Mouse (Mus musculus): ENCODE measurements at regions not wholly inside any gene's neighbourhood (a gene's known extent, or its start where the extent isn't known, plus 50 kb on each side); places are given as distances from the start of the nearest gene placed in this dataset.
A peak's percentile ranks its signal among the peaks of the same experiment; 100 is the strongest.

DNA sequence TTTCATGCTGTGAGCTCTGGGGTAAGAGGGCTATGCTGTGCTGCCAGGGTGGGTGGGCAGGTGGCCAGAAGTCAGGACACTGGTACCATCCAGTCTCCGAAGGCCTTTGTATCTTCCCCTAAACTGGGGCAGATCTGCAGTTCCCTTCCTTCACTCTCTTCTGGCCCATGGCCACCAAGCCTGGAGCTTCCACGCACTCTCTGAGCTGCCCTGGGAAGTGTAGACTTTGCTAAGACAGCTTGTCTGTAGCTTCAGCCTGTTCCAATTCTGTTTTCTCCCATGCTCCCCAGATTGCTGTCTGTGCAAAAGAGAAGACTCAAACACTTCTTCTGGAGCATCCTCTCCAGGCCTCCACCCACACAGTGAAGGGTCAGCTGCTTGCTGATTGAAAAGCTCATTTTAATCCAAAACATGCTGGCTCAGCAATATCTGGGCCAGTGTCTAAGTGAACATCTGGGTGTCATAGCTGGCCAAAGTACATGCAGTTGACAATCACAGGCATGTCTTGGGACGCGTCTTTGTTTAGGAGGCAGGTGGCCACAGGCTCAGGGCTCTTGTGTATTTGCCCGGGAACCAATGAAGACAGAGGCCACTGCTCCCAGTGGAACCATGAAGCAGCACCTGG is 72.0 kb downstream of the Gm11983 start:
- no peak overlapping the region for H3K27ac ChIP-seq
- H3K36me3 ChIP-seq: no peaks in the 10 kb centered on the region
- H3K4me1 ChIP-seq: no peaks in the 10 kb centered on the region
- no peak overlapping the region for H3K4me2 ChIP-seq (replicated peaks)
- no peak overlapping the region for H3K9ac ChIP-seq
- no peaks in the 10 kb centered on the region for H3K27me3 ChIP-seq
- no peak overlapping the region for H3K4me3 ChIP-seq
- no peak for ATAC-seq (ENCODE audit: insufficient number of reproducible peaks, insufficient read depth, low FRiP score, low TSS enrichment)
- no peaks in the 10 kb centered on the region for H3K9me3 ChIP-seq
- WGBS: 95% methylated on average over 5 of the region's 5 CpGs

DNA sequence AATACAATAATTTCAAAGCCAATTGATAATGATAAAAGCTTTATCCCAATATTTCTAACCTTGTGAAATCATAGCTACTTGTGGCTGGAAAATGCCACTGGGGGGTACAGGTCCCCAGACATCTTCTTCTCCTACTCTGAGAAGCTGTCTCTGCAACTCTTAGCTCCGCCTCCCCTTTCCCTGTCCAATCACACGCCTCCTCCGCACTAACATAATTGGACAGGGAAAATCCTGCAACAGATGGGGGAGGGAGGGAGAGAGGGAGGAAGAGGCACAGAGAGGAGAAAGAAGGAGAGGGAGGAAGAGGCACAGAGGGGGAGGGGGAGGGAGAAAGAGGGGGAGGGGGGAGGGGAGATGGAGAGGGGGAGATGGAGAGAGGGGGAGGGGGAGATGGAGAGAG is 73.3 kb downstream of the Gm11983 start:
- Histone ChIP-seq H3K9ac (no peak overlapping the region), H3K27ac (no peak overlapping the region), H3K27me3 (no peaks in the 10 kb centered on the region), H3K36me3 (no peaks in the 10 kb centered on the region), H3K4me1 (no peaks in the 10 kb centered on the region), H3K4me3 (no peak overlapping the region), H3K4me2 (replicated peaks) (no peak overlapping the region), H3K9me3 (no peaks in the 10 kb centered on the region)
- no peak for ATAC-seq (ENCODE audit: insufficient number of reproducible peaks, insufficient read depth, low FRiP score, low TSS enrichment)
- WGBS: 93% methylated on average over 3 of the region's 3 CpGs

DNA sequence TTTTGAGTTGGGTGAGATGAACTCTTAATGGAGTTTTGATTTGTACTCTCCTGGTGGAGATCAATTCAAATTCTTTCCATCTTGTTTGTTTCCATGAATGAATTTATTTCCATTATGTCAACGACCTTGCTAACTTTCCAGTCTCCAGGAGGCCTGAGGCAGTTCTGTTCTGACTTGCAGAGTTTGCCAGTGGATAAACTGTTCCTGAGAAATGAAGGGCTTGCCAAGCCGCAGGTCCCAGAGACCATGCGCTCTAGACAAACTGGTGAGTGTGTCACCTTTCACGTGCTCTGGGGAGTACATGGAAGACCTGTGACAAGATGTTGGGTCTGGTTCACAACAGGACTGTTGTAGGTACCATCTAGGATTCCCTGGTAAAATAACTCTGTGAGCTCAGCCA is 74.5 kb downstream of the Gm11983 start:
- ATAC-seq (ENCODE audit: insufficient number of reproducible peaks, insufficient read depth, low FRiP score, low TSS enrichment): no peak
- Histone ChIP-seq H3K4me3 (no peak overlapping the region), H3K4me2 (replicated peaks) (no peak overlapping the region), H3K9me3 (no peaks in the 10 kb centered on the region), H3K27me3 (no peaks in the 10 kb centered on the region), H3K27ac (no peak overlapping the region), H3K36me3 (no peaks in the 10 kb centered on the region), H3K9ac (no peak overlapping the region), H3K4me1 (no peaks in the 10 kb centered on the region)
- 73% methylated on average over 4 of the region's 4 CpGs for WGBS

DNA sequence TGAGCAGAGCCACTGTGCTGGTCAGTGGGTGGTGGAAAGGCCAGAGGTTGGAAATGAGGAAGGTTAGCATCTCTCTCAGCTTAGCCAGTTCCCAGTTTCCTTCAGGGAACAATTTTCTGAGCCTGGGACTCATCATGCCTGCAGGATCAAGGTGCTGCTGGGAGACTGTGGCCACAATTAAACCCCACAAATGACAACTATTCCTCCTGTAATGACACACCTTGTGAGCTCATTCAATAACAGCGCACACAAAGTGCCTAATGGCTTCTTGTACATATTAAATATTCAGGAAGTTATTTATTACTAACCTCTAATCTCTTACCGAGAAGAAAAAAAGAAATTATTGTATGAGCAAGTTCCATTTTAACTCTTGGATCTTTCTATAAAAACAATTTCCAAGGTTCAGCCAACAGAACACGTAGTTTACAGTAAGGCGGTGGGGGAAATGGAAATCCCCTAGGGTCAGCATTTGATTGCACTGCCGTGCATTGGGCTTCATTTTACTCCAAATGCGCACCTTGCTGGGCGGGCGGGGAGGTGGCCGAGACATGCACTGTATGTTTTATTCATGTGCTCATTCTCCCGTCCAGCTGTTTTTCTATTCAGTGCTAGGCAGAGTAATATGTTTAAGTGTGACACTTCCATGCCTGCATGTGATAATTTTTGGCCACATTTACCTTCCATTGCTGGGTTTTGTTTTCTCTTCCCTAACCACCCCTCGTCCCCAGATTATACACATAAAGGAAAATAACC is 75.4 kb downstream of the Gm11983 start:
- Histone ChIP-seq H3K27me3 (no peaks in the 10 kb centered on the region), H3K27ac (no peak overlapping the region), H3K9me3 (no peaks in the 10 kb centered on the region), H3K36me3 (no peaks in the 10 kb centered on the region), H3K9ac (no peak overlapping the region), H3K4me2 (replicated peaks) (no peak overlapping the region), H3K4me1 (no peaks in the 10 kb centered on the region), H3K4me3 (no peak overlapping the region)
- no peak for ATAC-seq (ENCODE audit: insufficient number of reproducible peaks, insufficient read depth, low FRiP score, low TSS enrichment)
- WGBS: 77% methylated on average over 11 of the region's 11 CpGs

DNA sequence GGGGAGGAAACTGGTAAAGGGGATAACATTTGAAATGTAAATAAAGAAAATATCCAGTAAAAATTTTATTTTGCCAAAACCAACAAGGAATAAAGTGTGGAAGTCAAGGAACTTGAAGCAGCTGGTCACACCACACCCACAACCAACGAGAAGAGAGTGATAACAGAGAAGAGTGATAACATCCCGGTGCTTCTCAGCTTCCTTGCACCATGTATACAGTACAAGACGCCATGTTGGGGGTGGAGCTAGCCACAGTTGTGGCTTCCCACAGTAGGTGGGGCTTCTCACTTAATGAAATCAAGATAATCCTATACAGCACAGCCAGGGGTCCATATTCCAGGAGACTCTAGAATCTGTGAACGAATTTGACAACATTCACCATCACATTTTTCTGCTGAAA is 77.9 kb downstream of the Gm11983 start:
- Histone ChIP-seq H3K4me1 (no peaks in the 10 kb centered on the region), H3K4me2 (replicated peaks) (no peak overlapping the region), H3K27me3 (no peaks in the 10 kb centered on the region), H3K9ac (no peak overlapping the region), H3K27ac (no peak overlapping the region), H3K9me3 (no peaks in the 10 kb centered on the region), H3K4me3 (no peak overlapping the region), H3K36me3 (no peaks in the 10 kb centered on the region)
- ATAC-seq (ENCODE audit: insufficient number of reproducible peaks, insufficient read depth, low FRiP score, low TSS enrichment): no peak
- 81% methylated on average over 4 of the region's 4 CpGs for WGBS

DNA sequence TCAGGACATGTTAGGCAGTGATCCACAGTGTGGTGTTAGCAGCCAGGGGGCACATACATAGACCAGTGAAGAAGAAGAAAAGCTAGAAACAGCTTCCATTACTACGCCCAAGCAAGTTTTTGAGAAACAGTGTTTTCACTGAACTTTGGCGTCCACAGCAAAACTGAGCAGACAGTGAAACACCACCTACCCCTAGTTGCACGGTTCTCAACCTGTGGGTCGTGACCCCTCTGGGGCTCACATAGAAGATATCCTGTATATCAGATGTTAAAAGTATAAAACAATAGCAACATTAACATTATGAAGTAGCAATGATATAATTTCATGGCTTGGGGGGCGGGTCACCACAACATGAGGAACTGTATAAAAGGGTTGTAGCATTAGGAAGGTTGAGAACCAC is 81.1 kb downstream of the Ramp3 start:
- Histone ChIP-seq H3K9ac (no peak overlapping the region), H3K27me3 (no peaks in the 10 kb centered on the region), H3K27ac (no peak overlapping the region), H3K36me3 (no peaks in the 10 kb centered on the region), H3K4me1 (no peaks in the 10 kb centered on the region), H3K9me3 (no peaks in the 10 kb centered on the region), H3K4me2 (replicated peaks) (no peak overlapping the region), H3K4me3 (no peak overlapping the region)
- ATAC-seq (ENCODE audit: insufficient number of reproducible peaks, insufficient read depth, low FRiP score, low TSS enrichment): no peak
- WGBS: 83% methylated on average over 5 of the region's 5 CpGs

DNA sequence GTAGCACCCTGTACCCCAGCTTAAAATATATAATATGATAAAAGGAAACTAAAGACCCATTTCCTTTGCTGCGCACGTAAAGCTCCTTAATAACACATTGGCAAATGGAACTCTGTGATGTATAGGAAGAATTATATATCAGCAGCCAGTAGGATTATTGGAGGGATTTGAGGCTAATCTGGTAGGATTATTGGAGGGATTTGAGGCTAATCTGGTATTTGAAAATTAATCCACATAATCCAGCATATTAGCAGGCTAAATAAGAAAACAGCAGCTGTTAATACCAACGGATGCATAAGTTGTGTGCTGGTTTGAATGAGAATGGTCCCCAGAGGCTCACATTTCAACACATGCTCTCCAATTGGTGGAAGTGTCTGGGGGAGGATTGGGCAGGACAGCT is 80.3 kb downstream of the Ramp3 start:
- H3K36me3 ChIP-seq: no peaks in the 10 kb centered on the region
- H3K4me2 ChIP-seq (replicated peaks): no peak overlapping the region
- H3K27ac ChIP-seq: no peak overlapping the region
- H3K9me3 ChIP-seq: no peaks in the 10 kb centered on the region
- H3K27me3 ChIP-seq: no peaks in the 10 kb centered on the region
- H3K4me1 ChIP-seq: no peaks in the 10 kb centered on the region
- no peak overlapping the region for H3K9ac ChIP-seq
- 83% methylated on average over 3 of the region's 3 CpGs for WGBS
- H3K4me3 ChIP-seq: no peak overlapping the region
- ATAC-seq (ENCODE audit: insufficient number of reproducible peaks, insufficient read depth, low FRiP score, low TSS enrichment): no peak

DNA sequence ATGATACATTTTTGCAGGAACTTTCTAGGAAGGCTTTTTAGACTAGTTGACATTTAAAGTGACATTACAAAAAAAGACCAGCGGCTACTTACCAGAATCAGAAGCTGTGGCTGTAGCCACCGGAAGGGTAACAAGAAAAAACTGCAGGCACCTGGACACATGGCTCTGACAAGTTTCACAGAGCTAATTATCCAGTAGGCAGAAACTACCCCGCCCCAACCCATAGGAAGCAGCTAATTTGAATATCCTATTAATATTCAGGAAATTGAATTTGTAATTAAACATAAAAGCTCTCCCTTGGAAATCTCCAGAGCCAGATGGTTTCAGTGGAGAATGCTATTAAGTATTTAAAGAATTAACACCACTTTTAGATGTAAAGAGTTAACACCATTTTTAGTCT is 79.8 kb downstream of the Ramp3 start:
- Histone ChIP-seq H3K4me3 (no peak overlapping the region), H3K27me3 (no peaks in the 10 kb centered on the region), H3K36me3 (no peaks in the 10 kb centered on the region), H3K9ac (no peak overlapping the region), H3K4me2 (replicated peaks) (no peak overlapping the region), H3K4me1 (no peaks in the 10 kb centered on the region), H3K9me3 (no peaks in the 10 kb centered on the region), H3K27ac (no peak overlapping the region)
- WGBS: 86% methylated on average over 3 of the region's 3 CpGs
- ATAC-seq (ENCODE audit: insufficient number of reproducible peaks, insufficient read depth, low FRiP score, low TSS enrichment): no peak

DNA sequence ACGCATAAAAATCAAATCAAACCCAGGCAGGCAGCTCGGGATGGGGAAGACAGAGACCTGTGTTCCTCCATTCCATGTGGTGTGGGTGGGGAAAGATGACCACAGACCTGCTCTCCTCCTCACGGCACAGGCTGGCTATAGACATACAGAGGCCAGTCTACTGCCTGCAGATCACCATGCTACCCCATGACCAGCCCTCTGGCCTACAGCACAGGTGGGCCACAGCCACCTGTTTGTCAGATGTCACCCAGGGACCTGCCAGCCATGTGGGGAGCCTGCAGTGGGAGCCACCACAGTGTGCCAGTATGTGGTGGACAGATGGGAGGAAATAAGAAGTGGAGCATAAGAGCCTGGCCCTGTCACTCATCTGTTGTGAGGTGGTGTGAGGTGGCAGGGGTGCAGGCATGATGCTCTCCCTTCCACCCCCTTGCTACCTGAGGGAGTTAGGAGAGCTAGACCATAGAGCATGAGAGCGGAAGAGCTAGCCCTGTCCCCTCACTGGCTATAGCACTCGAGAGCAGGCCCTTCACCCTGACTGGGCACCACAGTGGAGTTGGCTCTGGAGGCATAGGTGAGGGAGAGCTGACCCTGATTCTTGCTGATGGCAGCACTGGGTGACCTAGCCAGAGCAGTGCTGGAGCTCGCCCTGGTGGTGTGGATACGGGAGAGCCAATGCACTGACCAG is 76.6 kb downstream of the Ramp3 start:
- no peaks in the 10 kb centered on the region for H3K9me3 ChIP-seq
- H3K4me1 ChIP-seq: no peaks in the 10 kb centered on the region
- 87% methylated on average over 7 of the region's 7 CpGs for WGBS
- H3K4me2 ChIP-seq (replicated peaks): no peak overlapping the region
- ATAC-seq (ENCODE audit: insufficient number of reproducible peaks, insufficient read depth, low FRiP score, low TSS enrichment): 0 out of 2 replicates have a peak, but pooled peaks have one; percentile 41
- no peak overlapping the region for H3K27ac ChIP-seq
- H3K9ac ChIP-seq: no peak overlapping the region
- H3K4me3 ChIP-seq: no peak overlapping the region
- no peaks in the 10 kb centered on the region for H3K27me3 ChIP-seq
- H3K36me3 ChIP-seq: no peaks in the 10 kb centered on the region

DNA sequence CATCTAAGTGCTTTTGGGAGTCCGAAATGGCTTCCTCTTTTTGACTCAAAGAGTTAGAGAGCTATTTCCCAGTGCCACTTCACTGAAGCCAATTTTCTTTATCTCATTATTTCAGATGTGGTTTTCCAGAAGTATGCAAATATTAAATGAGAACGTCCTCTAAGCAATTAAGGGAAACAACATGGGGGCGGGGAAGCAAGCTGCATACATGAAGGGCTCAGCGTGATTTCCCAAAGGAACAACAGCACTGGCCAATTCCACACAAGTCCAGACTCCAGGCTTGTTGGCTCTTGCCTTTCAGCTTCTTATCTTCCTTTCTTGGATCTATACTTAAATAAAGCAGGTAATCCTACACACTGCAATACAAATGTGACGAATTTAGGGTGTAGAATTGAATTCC is 73.2 kb downstream of the Ramp3 start:
- no peaks in the 10 kb centered on the region for H3K9me3 ChIP-seq
- no peak overlapping the region for H3K9ac ChIP-seq
- no peak overlapping the region for H3K27ac ChIP-seq
- no peak overlapping the region for H3K4me2 ChIP-seq (replicated peaks)
- WGBS: 76% methylated on average over 5 of the region's 5 CpGs
- no peaks in the 10 kb centered on the region for H3K27me3 ChIP-seq
- ATAC-seq (ENCODE audit: insufficient number of reproducible peaks, insufficient read depth, low FRiP score, low TSS enrichment): no peak
- H3K4me1 ChIP-seq: no peaks in the 10 kb centered on the region
- H3K36me3 ChIP-seq: no peaks in the 10 kb centered on the region
- H3K4me3 ChIP-seq: no peak overlapping the region
